Mouse (Mus musculus) brain, adult 10 weeks (tissue): ENCODE data around the gene Add2. TPM values are rescaled to one million over a fixed set of nuclear protein-coding genes. Genes with fewer than 3 reads are reported as not detected.

Experiments
- polyA plus RNA-seq: library from polyadenylated mRNA; stranded (reverse); fragments of 350-450 nt; fragmentation: Illumina TruSeq; extraction: RNeasy Lipid Tissue Mini Kit (QIAGEN cat#74804); gene quantifications from one replicate; pipeline ENCODE4 v1.2.3, GENCODE M21; 2015; ENCODE audit warnings: low read depth, low replicate concordance

Gene Add2
- 105 TPM for polyA plus RNA-seq

DNA sequence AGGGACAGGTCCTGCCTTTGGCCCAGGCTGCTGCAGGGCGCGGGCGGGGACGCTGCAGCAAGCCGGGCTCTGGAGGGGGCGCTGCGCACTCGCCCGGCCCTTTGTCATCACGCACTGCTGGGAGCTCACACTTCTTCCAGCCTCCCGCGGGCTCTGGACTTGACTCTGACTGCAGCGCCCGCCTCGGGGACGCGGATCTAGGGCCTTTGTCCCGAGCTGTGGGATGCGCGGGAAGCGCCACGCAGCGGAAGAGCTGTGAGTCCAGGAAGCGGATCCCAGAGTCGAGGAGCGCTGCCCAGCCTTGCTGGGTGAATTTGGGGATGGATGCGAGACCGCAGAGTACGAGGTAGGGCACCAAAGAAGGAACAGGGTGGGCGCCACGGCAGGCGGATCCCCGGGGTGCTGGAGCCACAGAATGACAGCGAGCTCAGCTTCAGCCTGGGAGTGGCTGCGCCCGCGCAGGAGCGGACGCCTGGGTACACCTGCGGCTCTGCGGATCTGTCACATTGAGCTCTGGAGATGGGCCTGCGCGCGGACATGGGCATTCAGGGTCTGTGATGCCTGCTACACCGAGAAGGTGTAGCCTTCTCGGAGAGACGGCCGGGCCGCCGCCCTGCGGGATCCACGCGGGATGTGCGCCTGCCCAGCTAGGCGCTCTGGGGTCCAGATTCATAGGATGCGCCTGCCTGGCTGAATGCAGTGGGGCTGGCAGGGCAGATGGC lies at the start of gene Add2:
TSS of gene Add2 (plus strand) at position 81 of the 722 bp plus-strand sequence.

DNA sequence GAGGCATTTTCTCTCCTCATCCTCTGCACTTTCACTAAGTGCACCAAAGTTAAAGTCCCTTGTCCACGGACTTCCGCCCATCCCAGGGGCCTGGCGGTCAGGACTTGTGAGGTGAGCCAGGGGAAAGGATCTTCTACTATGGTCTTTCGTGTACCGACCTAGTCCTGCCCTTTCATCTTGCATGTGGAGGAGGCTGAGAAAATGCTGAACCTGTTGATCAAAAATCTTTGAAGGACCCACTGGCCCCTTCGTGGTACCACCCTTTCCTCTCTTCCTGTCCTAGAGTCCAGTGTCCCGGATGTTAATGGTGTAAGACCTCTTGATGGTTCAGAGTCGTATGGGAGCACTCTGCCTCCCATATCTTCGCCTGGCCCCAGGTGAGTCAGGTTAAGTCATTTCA lies 12.6 kb upstream of the Add2 start, which contains the start of gene Figla:
TSS of gene Figla (plus strand) at position 301 of the 400 bp plus-strand sequence.

Other genes starting within 250 kb of the Add2 start
- 0.98 TPM for gene Nat8f6, start 207.7 kb upstream of the Add2 start, polyA plus RNA-seq
- gene Nat8f5, start 207.7 kb upstream of the Add2 start, polyA plus RNA-seq = 5.1 TPM
- gene Nat8, start 196.6 kb upstream of the Add2 start, polyA plus RNA-seq = 4.3 TPM
- 0.22 TPM for gene Nat8f2, start 159.5 kb upstream of the Add2 start, polyA plus RNA-seq
- gene Nat8f4, start 123.8 kb upstream of the Add2 start, polyA plus RNA-seq = 12.3 TPM
- gene Tprkb, start 116.8 kb upstream of the Add2 start, polyA plus RNA-seq = 133 TPM
- gene Nat8f1, start 113.0 kb upstream of the Add2 start, polyA plus RNA-seq = 41.6 TPM
- 62.3 TPM for gene Dusp11, start 67.0 kb upstream of the Add2 start, polyA plus RNA-seq
- not detected for gene Figla, start 12.5 kb upstream of the Add2 start, polyA plus RNA-seq
- gene Tgfa, start 166.5 kb downstream of the Add2 start, polyA plus RNA-seq = 23.5 TPM